Mouse (Mus musculus): Measurements from ENCODE around the gene C1qtnf1. TPM values are rescaled to one million over a fixed set of nuclear protein-coding genes. Genes with fewer than 3 reads are reported as not detected.
A peak's percentile ranks its signal among the peaks of the same experiment; 100 is the strongest.

C1qtnf1 gene
- total RNA-seq, 2 experiments from 2014 or later: 4.3 to 4.6 TPM

- peak in 1 of 2 experiments; percentile 56 for DNase-seq (ENCODE audit: low spot score in 2 of 2)
Measured at GRCm38 (mm10) chr11:118495065-118495464, 67.1 kb downstream of the C1qtnf1 start.

GRCm38 (mm10) chr11:118496066-118496689 lies 68.2 kb downstream of the C1qtnf1 start:
- peak; percentile 37 to 39 for DNase-seq (ENCODE audit: low spot score in 2 of 2)

Other genes with a start within 250 kb of the C1qtnf1 start
- 10 to 100 TPM; 62.0 to 68.2 TPM for gene Cyth1, start 179.6 kb upstream of the C1qtnf1 start, total RNA-seq (2021)
- 10 to 100 TPM; 29.3 to 30.3 TPM for gene Usp36, start 138.0 kb upstream of the C1qtnf1 start, total RNA-seq (2021)
- gene Cep295nl, start 85.7 kb upstream of the C1qtnf1 start, total RNA-seq (2021): 1 to 10 TPM in 1 of 2 experiments, under 1 TPM in 1; 0.82 to 1.3 TPM
- 100 to 1,000 TPM; 232 to 261 TPM for gene Timp2, start 72.5 kb upstream of the C1qtnf1 start, total RNA-seq (2021)
- gene Lgals3bp, start 26.1 kb upstream of the C1qtnf1 start, total RNA-seq (2021): 10 to 100 TPM; 21.7 to 21.9 TPM
- gene Cant1, start 9.1 kb upstream of the C1qtnf1 start, total RNA-seq (2021): 10 to 100 TPM; 38.7 to 40.4 TPM
- gene Engase, start 48.6 kb downstream of the C1qtnf1 start, total RNA-seq (2021): 10 to 100 TPM; 13.3 to 14.1 TPM